Mouse (Mus musculus) retina, postnatal 1 day (tissue): ENCODE measurements around the gene Aff2.
A peak's percentile ranks its signal among the peaks of the same experiment; 100 is the strongest.

Source experiments
- DNase-seq: peaks from one replicate; pipeline ENCODE4 v3.0.0-alpha.2; 2012

The Aff2 gene

DNA sequence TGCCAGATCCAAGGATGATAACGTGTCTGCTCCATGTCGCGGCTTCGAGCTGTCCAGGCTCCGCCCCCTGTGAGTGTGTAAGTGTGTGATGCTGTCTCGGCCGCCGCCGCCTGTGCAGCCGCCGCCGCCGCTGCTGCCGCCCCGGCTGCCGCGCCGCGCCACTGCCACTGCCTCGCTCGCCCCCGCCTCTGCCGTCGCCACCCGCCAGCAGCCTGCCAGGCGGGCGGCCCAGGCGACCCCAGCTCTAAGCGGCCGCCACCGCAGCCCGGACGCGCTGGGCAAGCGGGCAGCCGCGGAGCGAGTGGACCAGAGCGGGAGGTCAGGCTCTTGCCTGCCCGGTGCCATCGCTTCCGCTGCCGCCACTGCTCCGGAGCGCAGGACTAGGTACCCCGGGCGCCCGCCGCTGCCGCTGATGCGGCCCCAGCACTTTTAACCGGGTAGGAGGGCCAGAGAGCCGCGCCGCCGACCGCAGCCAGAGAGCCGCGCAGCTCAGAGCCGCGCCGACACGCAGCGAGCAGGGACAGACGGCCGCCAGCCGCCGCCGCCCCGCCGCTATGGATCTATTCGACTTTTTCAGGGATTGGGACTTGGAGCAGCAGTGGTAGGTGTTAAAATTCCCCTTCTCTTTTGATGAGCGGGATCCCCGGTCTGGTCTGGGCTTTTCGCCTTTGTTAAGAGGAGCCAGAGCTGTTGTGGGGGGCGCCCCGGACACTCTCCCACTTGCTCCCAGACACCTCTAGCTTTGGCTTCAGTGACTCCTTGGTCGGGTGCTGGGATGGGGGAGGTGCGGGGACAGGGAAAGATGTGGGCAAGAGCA lies at the start of gene Aff2:
Gene Aff2 (plus strand): TSS at position 57 of the 817 bp plus-strand sequence.
- peak; percentile 73 for DNase-seq

DNA sequence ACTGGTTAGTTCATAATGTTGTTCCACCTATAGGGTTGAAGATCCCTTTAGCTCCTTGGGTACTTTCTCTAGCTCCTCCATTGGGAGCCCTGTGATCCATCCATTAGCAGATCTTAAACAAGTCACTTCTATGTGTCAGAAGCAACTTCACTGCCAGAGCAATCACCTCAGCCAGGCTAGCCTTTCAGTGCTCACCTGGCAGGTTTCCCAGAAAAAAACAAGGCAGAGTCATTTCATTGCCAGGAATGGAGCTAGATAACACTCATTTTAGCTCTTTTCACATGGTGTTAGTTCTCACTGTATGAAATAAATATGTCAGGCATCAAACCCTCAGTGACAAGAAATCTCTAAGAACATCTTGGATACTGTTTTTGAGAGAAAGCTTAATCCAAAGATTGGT lies 22.8 kb upstream of the Aff2 start:
- DNase-seq = no peak

GRCm38 (mm10) chrX:69355621-69356020 lies 4.5 kb upstream of the Aff2 start:
- no peak for DNase-seq

DNA sequence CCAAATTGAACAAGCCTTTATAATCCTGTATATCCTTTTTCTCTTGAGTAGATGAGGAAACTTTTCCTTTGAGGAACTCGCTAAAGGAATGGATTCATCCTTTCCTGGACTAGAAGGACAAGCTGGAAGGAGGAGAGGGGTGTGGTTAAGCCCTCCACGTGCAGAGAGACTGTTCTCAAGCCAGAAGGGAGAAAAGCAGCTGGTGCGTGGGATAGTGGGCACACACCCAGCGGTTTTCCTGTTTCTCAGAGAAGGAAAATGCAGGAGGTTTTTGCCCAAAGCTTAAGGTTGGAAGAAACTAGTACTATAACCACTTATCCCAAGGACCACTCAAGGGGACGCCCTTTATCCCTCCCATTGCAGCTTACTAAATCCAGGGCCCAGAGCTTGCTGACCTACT lies 734 bp upstream of the Aff2 start:
- DNase-seq = no peak

- no peak for DNase-seq
These were observed 233 bp upstream of the Aff2 start for GRCm38 (mm10) chrX:69359885-69360237.

DNA sequence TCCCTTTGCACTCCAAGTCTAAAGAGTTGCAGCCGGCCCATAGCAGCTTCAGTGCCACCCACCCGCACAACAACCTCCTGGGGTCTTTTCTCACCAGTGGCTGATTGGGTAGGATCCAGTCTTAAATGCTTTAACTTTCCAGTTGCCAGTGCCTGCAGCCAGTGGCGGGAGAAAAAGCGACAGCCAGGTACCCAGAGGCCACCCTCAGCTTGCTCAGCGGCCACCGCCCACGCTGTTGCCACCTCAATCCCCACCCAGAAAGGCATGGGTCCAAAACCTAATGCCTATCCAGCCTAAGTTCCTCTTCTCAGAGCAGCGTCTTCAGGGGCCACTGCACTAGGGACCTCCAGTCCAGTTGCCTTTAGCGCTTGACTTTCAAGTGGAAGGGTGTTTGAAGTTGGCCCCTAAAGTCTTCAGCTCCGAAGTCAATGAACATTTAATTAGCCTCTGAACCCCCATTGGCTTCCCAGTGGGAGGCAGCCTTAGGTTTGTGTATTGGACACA lies 1.0 kb downstream of the Aff2 start:
- no peak for DNase-seq

GRCm38 (mm10) chrX:69364198-69364597 lies 4.1 kb downstream of the Aff2 start:
- peak; percentile 25 for DNase-seq

GRCm38 (mm10) chrX:69373341-69373740 lies 13.2 kb downstream of the Aff2 start:
- no peak for DNase-seq

GRCm38 (mm10) chrX:69389738-69390137 lies 29.6 kb downstream of the Aff2 start:
- DNase-seq = peak; percentile 38

DNA sequence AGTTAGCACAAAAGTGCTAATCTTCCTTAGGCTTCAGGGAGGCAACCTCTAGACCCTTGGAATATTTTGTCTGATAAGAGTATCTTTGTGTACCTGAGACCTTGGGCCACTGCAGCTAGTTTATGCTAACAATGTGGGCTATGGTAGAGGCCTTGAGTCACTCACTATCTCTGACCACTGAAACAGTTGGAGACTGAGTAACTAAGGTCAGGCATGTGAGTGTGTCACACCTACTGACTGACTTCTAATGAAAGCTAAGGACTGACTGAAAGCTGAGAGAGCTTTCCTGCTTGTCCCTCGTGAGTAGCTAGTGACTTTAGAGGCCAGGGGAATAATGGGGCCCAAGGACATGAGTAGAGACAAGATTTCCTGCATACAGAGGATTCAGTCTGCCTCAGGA lies 54.9 kb downstream of the Aff2 start:
- no peak for DNase-seq

DNA sequence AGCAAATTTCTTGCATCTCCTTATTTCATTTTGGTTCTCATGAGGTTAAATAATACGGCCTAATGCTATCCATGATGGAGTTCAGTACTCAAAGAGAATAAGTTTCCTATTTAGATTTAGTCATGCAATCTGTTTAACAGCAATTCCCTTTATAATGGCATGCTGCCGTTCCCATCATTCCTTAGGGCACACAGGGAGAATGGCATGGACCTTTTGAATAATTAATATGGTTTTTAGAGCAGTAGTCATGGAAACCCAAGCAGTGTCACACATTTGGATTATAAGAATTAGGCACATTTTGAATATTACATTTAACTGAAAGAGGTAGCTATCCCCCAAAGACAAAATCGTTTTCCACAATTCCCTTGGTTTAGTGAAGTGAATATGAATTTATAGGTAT lies 78.3 kb downstream of the Aff2 start:
- DNase-seq = no peak

GRCm38 (mm10) chrX:69441937-69442336 lies 81.8 kb downstream of the Aff2 start:
- DNase-seq = no peak

DNA sequence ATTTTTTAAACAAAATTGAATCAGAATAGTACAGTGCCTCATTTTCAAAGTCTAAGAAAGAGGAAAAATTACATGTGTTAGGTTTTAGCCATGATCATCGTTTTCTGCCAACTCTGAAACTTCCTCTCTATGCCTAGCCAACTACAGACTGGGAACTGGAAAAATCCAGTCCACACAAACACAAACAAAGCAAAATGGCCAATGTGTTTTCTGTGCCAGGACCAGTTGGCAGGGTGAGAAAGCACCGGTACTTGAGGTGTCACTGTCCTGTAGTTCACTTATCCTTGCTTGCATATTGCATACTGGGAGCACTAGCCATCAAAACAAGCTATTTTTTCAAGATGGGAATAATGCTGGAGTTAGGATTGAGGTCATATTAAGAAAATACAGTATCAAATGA lies 100.8 kb downstream of the Aff2 start:
- DNase-seq = no peak

GRCm38 (mm10) chrX:69502061-69502460 lies 142.0 kb downstream of the Aff2 start:
- DNase-seq = peak; percentile 6

- DNase-seq = no peak
These were observed 158.0 kb downstream of the Aff2 start for GRCm38 (mm10) chrX:69518040-69518575.

- no peak for DNase-seq
These were observed 180.7 kb downstream of the Aff2 start for GRCm38 (mm10) chrX:69540811-69541210.

DNA sequence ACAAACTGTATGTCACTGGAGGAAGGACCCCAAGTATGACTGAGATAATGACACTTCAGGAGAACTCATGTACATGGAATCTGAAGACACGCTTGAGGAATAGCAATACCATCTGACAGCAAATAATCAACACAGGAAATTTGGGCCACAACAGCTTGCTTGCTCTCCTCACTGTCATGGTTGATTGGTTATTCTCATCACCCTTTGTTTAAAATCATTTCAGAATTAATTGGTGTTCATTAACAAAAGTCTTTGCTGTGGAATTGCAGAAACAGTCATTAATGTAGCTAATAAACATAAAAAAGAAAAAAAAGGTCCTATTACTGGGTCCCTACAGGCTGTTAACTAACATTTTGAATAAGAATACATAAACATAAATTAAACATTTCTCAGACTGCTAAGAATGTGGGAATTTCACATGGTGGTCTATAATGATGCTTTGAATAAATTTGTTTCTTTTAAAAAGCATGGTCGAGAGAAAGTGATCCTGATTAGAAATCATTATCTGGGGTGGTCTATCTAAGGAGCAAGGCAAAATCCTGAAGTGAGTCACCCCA lies 219.9 kb downstream of the Aff2 start:
- peak; percentile 80 for DNase-seq

GRCm38 (mm10) chrX:69608793-69609192 lies 248.7 kb downstream of the Aff2 start:
- peak; percentile 0 for DNase-seq

DNA sequence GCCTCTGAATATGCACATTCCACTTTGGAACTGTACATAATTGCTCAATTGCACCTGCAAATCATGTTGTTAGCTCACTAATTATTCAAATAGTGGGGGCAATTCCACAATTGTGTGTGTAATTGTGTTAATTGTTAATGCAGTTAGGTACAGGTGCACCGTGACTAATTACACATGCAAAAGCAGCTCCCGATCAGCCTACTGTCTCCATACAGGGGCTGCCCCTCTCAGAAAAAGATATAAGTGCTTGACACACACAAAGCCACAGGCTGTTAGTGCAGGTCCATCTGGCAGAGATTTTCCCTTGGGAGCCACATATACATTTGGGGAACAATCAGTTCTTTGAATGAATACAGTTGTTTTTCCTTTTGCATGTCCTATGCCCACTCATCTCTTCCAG lies 302.9 kb downstream of the Aff2 start:
- no peak for DNase-seq

DNA sequence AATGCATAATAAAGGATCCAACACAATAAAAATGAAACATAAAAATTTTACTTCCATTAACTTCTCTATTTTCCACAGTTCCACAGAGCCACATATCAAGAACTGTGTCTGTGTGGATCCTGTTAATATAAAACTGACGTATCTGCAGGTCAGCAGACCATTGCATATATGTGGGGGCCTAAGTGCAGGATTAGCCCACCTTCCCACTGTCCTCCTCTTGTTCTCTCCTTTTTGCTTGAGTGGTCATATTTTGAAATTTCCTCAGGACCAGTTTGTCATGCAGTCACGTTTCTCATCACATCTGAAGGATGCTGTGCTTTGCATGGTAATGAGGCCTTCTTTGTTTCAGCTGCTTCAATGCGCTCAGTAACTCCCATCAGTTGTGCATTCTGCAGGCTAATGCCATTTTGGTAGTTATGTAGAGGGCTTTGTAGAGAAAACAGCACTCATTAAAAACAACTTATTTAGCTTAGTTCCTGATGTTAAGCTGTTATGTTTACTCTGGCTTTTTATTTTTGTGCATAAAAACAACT lies 306.1 kb downstream of the Aff2 start:
- peak; percentile 40 for DNase-seq

GRCm38 (mm10) chrX:69675691-69676090 lies 315.6 kb downstream of the Aff2 start:
- DNase-seq = no peak

DNA sequence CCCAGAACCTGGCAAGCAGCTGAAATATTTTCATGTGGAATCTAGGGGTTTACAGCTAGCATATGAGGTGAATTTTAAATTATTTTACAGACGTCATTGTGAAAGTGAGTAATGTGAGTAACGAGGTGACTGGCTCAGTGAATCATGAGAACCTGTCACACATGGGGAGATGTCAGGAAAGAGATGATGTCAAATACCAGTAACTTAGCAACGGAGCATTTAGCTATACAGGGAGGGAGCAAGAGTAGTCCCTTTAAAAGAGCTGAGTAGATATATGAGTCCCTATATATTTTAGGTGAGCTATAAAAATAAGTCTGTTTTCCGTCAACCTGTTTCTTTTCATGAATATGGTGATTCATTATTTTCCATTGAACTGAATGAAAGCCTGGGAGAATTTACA lies 338.7 kb downstream of the Aff2 start:
- peak; percentile 0 for DNase-seq

GRCm38 (mm10) chrX:69738972-69739371 lies 378.9 kb downstream of the Aff2 start:
- DNase-seq = peak; percentile 43
